Mouse (Mus musculus) thymus, adult 2 months (tissue): Measurements from ENCODE around the gene Phf2.

Experiments
- CTCF ChIP-seq: fragments of 200-500 bp; IDR thresholded peaks from 2 replicates; pipeline ENCODE4 v1.5.1; 2012; ENCODE audit warnings: mild to moderate bottlenecking, control low read depth, low read length, moderate library complexity, borderline replicate concordance; ENCODE audit not compliant: control insufficient read depth, poor library complexity, insufficient read depth; ENCODE audit errors: extremely low read depth
- POLR2A ChIP-seq: fragments of 200-500 bp; IDR thresholded peaks from 2 replicates; pipeline ENCODE4 v1.6.1; 2012; ENCODE audit warnings: mild to moderate bottlenecking, low read length, control low read depth, moderate library complexity; ENCODE audit not compliant: control insufficient read depth, poor library complexity, insufficient read depth; ENCODE audit errors: extremely low read depth

- TF ChIP-seq POLR2A = no peak
- no peak for TF ChIP-seq CTCF
Measured at GRCm38 (mm10) chr13:48857246-48857932, 13.5 kb downstream of the Phf2 start.
